Mouse (Mus musculus) thymus, postnatal 10 days (tissue): ENCODE measurements around the gene Ip6k2.
A peak's percentile ranks its signal among the peaks of the same experiment; 100 is the strongest.

Source experiments
- DNase-seq, 2 experiments: peaks; one replicate each; pipeline ENCODE4 v3.0.0; 2021; ENCODE audit warnings: low spot score in 2 of 2

Ip6k2 gene

DNA sequence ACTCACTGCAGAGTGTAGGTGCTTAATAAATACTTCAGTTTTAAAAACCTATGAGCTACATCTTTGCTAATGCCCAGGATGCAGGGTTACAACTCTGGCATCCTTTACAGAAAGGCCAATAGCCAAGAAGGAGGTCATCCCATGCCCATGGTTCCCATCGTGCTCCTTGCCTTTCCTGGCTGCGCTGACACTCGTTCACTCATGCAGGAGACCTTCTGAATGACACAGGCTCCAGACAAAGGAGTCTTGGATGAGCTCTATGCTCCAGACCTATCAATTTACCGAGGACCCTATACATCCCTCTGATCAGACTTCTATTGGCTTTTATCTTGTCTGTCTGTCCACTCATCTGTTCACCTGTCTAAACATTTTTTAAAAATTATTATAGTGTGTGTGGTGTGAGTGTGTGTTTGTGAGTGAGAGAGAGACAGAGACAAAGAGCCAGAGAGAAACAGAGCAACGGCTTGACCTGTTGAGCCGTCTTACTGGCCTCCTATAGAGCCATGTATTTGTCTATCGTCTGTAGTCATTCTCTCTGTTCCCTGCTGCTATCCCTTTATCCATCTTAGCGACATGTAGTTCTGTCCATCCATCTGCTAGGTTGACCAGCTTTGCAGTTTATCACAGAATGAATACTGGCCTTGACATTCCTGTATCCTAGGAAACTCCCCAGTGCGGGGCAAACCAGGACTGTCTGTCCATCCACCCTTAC is 604 bp upstream of the Ip6k2 start:
- no peak for DNase-seq

DNA sequence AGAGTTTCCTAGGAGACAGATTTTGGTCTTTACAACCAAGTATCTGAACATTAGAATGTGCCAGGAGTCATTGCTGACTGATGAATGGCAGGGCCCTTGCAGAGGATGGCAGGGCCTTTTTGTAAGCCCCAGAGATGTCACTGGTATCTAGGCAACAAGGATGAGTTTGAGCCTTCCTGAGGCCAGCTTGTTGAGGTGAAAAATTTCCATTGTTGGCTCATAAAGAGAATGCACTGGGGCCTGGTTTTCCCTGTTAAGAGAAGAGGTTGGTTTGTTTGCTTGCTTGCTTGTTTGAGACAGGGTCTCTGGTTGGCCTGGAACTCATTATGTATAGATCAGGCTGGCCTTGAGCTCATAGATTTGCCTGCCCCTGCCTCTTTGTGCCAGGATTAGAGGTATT is 1.8 kb downstream of the Ip6k2 start:
- DNase-seq = no peak

DNA sequence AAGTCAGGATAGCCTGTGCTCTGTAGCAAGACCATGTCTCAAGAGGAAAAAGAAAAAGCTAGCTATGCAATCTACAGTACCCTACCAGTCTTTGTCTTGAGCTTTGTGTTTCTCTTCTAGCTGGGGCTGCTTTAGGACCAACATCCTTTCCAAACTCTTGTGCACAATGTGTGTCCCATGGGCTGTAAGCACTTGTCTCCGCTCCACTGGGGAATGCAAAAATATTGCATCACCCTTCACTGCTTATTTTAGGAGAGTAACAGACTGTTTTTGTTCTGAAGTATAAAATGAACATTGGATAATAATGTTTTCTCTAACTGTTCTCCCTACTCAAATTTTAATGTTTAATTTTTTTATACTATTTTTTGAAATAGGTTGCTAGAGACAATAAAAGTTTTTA is 2.9 kb downstream of the Ip6k2 start:
- DNase-seq = no peak

DNA sequence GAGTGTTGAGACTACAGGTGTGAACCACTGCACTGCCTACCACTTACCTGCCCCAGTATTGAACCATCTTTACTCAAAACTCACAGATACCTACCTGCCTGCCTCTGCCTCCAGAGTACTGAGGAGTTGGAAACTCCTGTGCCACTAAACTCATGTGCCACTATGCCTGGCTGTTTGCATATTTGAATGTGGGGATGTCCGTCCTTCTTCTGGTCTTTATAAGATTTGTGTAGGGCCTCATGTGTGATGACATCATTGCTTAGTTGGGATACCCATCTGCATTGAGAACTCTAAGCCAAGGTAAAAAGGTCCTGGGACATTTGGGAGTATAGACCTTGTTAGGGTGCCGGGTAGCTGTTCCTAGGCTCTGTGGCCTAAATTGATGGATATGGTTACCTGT is 3.5 kb downstream of the Ip6k2 start:
- DNase-seq = no peak

DNA sequence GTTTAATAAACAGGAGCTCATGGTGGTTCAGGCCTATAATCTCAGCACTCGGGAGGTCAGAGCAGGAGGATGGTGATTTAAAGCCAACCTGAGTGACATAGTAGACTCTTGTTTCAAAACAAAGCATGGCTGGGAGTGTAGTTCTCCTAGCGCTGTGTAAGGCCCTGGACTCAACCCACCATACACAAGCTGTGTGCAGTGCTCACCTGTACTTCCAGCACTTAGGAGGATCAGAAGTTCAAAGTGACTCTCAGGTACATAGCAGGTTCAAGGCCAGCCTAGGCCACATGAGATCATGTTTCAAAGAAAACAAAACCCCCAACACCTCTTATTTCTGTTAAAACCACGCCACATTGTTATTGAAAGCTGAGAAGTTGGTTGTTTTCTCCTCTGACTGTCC is 5.1 kb downstream of the Ip6k2 start:
- DNase-seq = no peak

DNA sequence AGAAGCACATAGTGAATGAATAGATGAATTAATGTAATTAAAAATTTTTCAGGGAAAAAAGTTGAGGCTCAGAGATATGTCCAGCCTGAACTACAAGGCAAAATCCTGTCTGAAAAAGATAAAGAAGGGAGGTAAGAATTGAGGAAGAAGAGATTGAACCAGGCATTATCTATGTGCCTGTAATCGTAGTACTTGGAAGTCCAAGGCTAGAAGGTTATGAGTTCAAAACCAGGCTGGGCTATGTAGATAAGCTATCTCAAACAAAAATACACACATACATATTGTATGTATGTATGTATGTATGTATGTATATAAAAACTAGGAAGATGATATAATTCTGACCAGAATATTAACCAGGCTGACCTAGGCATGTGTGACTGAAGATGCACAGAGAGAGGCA is 8.7 kb downstream of the Ip6k2 start:
- DNase-seq = no peak

DNA sequence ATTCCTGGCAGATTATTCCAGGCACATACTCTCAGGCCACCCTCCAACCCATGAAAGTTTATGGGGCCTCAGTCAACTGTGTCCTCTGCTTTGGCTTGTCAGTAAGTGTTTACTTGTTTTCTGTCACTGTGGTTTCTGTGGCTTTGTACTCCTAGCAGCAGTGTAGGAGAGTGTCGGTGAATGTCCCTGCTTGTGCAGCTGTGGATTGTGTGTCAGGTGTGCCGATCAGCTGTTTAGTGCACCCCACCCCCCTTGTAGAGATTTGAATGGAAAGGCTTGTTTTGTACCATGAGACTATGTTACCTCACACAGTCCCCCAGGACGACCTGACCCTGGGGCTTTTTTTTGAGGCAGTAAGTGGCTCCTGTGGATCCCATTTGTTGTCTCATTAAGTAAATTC is 9.1 kb downstream of the Ip6k2 start:
- DNase-seq = peak; percentile 65 to 69

DNA sequence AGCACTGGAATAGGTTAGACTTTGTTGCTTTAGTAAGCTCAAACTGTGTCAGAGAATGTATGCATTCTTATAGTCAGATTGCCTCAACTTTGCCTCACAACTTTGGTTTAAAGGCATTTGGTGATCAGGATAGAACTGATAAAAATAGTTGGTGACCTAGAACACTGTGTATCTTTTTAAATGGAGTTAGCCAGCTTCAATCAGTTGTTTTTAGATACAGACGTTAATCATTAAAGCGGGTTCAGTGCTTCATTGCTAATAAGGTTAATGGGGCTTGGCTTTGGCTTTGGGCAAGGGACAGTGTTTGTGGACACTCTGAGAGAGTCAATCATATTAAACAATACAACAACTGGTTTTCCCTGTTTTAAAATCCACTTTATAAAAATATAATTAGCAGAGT is 11.7 kb downstream of the Ip6k2 start:
- no peak for DNase-seq

DNA sequence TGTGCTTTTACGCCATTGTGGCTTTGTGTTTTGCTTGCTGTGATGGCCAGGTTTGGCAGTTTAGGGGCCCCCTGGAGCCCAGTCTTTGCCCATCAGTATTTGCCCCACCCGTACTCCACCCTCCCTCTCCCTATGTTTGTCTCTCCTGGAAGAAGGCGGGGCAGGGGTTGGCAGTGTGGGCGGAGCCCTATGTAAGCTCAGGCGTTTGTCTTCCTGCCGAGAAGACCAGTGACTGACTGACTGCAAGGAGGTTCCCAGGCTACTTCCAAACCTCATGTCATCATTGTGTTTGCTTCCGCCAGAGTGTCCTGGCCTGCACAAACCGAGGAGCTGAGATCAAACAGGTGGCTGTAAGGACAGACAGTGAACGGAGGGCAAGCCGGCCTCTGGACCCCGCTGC is 12.2 kb downstream of the Ip6k2 start:
- no peak for DNase-seq

DNA sequence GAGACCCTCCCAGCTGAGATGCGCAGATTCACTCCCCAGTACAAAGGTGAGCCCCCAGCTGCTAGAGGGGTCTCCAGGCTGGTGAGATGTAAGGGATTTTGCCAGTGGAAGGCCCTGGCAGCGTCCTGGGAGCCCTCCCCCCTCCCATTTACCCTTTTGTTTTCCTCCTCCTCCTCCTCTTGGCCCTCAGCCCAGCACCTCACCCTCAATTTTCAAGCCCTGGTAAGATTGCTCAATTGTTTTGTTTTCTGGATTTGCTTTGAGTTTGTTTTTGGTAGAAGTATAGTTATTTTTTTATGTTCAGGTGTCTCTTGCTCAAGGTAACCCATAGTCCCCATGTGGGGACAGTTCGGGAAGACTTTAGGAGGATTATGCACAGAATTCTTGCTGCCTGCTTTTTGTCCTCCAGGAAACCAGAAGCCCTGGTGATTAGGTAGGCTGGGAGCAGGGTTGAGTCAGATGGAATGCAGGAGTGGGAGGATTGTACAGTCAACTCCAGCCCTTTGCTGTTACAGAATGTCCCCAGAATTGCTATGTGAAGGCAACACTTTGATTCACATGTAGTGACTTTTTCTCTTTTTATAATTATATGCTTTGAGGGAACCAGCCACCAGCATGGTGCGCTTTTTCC is 12.9 kb downstream of the Ip6k2 start:
- DNase-seq = no peak

DNA sequence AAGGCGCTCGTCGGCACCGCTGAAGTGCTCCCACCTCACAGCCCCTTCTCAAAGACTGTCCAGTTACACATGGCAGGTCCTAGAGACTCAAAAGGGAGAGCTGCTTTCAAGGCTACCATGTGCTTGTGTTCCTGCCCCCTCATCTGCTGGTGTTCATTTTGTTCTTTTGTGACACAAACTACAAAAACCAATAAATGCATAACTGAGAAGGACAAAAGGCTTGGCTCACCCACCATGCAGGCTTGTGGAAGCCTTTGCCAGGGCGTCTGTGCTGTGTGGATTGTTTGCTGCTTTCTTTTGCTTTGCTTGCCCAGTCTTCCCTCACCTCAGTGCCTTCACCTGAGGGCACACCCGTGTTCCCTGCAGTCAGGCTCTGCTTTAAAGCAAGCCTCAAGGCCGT is 13.9 kb downstream of the Ip6k2 start:
- DNase-seq = no peak

DNA sequence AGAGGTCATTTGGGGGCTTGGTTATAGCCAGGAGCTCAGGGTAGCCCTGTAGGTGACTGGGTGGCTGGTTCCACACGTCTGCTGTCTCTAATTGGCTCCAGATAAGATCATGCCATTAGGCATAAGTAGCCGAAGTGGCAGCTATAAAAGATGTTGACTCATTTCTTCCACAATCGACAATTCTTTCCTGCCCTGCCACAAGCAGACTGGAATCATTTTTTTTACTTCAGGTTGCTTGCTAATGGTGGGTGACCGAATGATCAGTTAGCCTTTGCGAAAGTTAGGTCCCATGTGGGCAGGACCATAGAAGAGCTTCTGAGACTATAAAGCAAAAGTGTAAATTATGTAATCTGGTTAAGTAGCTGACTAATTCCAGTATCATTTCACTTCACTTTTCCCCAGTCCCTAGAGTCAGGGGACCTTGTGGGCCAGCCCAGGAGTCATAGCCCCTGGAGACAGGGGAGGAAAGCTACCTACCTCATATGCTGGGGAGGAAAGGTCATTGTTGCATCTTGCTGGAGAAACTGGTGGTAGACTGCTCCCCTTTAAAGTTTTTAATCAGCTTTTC is 15.0 kb downstream of the Ip6k2 start:
- no peak for DNase-seq

DNA sequence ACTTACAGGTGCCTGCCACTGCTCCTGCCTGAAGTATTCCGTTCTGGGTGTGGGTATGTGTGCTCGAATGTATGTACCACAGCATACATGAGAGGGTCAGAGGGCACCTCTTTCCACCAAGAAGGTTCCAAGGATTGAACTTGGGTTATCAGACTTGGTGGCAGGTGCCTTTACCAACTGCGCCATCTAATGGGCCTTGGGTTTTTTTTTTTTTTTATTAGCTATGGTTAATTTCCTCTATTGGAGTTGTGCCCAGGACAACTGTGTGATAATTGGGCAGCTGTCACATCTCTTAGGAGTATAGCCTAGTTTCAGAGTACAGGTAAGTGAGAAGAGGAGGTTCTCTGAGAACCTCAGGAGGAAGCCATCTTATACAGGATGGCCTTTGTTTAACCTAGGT is 16.0 kb downstream of the Ip6k2 start:
- no peak for DNase-seq

DNA sequence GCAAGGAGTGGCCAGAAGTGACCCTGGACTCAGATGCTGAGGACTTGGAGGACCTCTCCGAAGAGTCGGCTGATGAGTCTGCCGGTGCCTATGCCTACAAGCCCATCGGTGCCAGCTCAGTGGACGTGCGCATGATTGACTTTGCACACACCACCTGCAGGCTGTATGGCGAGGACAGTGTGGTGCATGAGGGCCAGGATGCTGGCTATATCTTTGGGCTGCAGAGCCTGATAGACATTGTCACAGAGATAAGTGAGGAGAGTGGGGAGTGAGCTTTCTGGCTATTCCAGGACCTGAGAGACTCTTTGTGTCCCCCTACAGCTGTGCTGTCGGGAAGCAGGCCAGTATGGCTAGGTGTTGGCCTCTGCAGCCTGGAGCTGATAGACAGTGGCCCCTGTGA is 22.2 kb downstream of the Ip6k2 start:
- no peak for DNase-seq

DNA sequence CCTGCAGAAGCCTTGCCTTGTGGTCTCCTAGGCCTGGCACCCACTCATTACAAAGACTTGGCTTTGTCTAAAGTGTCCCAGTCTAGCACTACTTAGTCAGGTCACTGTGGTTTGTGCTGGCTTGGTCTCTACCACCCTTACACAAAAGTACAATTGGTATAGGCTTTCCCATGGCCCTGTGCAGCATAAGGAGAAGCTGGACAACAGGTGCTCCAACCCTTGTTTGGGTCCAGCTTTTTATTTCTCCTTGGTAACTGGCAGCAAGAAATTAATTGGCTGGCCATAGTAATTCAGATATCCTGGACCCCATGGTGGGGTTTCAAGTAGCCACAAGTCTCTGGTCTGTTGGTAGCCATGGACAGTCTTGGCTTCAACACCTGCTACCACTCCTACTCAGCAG is 22.8 kb downstream of the Ip6k2 start:
- DNase-seq = no peak

DNA sequence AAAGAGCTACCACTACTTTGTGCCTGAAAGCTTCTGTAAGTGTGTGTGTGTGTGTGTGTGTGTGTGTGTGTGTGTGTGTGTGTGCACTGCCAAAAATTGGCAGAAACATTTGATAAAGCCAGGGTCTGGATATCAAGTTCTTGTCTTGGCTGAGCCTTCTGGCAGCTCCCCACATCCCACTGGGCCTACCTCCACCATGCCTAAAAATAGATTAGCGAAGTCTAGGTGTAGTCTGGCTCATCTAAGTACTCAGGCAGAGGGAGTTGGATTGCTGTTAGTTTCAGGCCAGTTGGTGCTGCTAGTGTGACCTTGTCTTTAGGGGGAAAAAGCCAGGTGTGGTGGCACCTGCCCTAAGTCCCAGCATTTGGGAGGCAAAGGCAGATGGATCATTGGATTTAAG is 23.2 kb downstream of the Ip6k2 start:
- no peak for DNase-seq

DNA sequence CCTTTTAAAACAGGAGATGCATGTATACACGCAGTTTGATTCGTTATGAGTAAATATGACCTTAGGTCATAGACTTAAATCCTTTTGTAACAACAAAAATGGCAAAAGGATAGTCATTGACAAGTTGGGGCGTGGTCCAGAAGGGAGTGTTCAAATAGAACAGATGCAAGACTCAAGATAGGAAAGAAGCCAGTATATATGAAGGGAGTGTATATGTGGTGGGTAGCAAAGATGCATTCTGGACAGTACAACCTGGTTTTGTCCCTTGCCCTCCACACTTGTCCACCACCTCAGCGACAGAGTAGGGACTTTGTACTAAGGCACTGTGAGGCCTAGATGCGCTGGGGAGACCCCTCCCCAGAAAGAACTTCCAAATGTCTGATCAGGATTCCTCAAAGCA is 24.1 kb downstream of the Ip6k2 start:
- no peak for DNase-seq

DNA sequence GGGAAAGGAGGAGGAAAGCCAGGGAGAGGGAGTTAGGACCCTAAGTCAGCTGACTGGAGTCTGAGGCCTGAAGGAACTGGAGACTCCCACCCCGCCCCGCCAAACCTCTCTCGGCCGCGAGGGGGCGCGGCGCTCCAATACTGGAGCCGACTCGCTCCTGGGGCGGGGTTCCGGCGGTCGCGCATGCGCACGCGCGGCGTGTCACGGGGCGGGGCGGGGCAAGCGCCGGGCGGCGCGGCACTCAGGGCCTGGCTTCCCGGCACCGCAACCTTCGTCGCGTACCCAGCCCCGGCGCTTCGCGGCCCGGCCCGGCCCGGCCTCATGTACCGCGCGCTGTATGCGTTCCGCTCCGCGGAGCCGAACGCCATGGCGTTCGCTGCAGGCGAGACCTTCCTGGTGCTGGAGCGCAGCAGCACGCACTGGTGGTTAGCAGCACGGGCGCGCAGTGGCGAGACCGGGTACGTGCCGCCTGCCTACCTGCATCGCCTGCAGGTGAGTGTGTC is 24.6 kb downstream of the Ip6k2 start, which contains the start of gene Nckipsd:
Nckipsd (plus strand) TSS at position 206 of the 503 bp plus-strand sequence.
- peak; percentile 88 to 99 for DNase-seq

DNA sequence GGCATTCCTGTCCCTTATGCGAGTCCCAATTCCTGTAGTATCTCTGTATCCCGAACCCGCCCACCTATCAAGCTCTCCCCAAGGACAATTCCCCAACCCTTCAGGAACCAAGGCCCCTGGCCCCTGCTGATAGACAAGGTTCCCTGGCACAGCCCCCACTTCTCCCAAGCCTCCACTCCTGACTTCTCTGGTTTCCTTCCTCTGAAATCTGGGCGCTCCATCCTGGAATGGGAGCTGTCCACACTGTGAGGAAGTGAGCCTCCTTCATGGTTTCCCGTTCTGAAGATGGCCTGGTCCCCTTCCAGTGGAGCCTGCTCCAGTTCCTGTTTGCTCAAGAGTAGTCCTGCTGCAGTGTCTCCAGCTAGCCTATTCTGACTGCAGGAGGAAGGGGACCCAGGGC is 25.6 kb downstream of the Ip6k2 start:
- DNase-seq = no peak

DNA sequence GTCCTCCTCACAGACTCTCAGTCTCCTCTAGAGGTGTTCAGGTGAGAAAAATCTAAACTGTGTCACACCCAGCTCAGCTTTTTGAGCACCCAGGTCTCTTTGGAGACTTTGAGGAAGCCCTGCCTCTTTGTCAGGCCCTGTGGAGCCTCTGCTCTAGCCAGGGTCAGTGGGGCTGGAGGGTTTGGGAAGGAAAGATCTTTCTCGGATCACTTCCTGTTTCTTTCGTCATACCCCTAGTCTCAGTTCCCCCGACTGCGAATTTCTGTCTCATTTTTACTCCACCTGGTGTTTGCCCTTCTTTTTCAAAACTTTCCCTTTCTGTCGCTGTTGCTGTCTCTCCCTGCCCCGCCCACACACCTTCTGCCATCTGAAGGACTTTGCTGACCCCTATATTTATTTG is 26.1 kb downstream of the Ip6k2 start:
- no peak for DNase-seq

DNA sequence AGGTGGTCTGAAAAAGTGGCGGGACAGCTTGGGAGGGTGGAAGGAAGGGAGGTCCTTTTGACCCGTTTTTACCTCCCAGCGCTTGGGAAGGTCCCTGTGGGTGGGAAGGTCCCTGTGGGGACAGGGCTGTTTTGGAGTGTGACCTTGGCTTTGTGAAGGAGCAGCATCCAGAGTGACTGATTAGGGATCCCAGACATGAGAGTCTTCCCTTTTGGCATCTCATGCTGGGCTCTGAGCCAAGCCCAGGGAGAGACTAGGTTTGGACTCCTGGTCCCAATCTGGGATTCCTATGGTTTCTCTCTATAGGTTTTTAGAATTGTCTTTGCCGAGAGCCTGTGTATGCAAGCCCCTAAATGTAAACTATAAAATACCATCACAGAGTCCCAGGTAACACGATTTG is 26.9 kb downstream of the Ip6k2 start:
- DNase-seq = no peak

DNA sequence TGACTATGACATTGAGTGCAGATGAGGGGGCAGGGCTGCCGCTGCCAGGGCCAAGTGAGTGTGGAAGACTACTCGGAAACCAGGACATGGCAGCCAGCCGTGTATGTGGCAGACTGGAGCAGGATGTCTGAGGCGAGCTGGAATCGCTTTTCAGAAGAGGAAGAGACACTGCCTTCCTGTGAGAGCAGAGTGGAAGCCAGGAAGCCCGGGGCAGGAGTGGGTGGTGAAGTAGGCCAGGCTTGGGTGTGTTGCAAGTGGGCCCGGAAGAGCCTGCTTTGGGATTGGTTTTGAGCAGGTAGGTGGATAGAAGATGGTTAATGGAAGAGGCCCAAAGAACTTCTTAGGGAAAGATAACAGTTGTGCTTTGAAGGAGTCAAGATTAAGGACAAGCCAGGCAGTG is 32.0 kb downstream of the Ip6k2 start:
- DNase-seq = no peak

DNA sequence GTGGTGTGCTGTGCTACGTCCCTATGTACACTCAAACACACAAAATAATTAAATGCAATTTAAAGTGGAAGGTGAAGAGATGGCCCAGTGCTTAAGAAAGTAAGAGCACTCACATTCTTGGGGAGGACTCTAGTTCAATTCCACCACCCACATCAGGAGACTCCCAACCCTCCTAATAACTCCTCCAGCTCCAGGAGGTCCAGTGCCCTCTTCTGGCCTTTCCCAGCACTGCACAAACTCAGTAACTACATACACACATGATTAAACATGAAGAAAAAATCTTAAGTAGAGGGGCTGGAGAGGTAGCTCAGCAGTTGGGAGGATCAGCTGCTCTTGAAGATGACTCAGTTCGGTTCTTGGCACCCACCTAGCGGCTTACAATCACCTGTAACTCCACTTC is 35.9 kb downstream of the Ip6k2 start:
- DNase-seq = peak in 1 of 2 experiments; percentile 46
